Mouse (Mus musculus) testis, adult 2 months (tissue): Measurements from ENCODE around the gene Fam135a.

Experiments used
- CTCF ChIP-seq: fragments of 200-500 bp; IDR thresholded peaks from 2 replicates; pipeline ENCODE4 v1.5.1; 2012; ENCODE audit warnings: low read depth, mild to moderate bottlenecking, inconsistent platforms, low read length, moderate library complexity; ENCODE audit not compliant: control insufficient read depth, insufficient read depth, insufficient replicate concordance
- POLR2A ChIP-seq: fragments of 200-500 bp; IDR thresholded peaks from 2 replicates; pipeline ENCODE4 v1.6.1; 2012; ENCODE audit warnings: low read depth, mild to moderate bottlenecking, inconsistent platforms, low read length, moderate library complexity; ENCODE audit not compliant: control insufficient read depth

GRCm38 (mm10) chr1:24107378-24107777, 7.2 kb upstream of the Fam135a start:
- TF ChIP-seq CTCF: no peak
- no peak for TF ChIP-seq POLR2A
